Mouse (Mus musculus) CD8-positive naive resting alpha-beta T cell, adult 2 months (primary cell): Measurements from ENCODE around the gene Tssk4.
A peak's percentile ranks its signal among the peaks of the same experiment; 100 is the strongest.

Experiments
- DNase-seq, 2 experiments: peaks; one replicate each; pipeline ENCODE4 v3.0.0; 2022; ENCODE audit warnings: low read depth in 2 of 2, low spot score in 2 of 2

Gene Tssk4

DNA sequence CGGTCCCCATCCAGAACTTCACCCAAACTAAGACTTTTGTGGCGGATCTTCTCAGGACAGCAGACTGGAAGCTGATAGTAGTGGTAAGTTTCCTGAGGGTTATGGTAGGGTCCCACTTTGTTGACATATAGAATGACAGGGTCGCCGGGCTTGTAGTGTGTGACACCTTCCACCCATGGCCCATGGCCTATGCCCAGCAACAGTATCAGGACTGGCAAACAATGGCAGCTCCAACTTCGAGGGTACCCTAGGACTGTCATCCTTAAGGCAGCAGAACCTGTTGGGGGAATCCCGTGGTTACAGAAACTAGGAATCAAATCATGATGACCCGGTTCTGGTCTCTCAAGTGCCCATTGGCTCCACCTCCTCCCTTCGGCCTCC, 7.3 kb upstream of the Tssk4 start:
- DNase-seq: no peak

DNA sequence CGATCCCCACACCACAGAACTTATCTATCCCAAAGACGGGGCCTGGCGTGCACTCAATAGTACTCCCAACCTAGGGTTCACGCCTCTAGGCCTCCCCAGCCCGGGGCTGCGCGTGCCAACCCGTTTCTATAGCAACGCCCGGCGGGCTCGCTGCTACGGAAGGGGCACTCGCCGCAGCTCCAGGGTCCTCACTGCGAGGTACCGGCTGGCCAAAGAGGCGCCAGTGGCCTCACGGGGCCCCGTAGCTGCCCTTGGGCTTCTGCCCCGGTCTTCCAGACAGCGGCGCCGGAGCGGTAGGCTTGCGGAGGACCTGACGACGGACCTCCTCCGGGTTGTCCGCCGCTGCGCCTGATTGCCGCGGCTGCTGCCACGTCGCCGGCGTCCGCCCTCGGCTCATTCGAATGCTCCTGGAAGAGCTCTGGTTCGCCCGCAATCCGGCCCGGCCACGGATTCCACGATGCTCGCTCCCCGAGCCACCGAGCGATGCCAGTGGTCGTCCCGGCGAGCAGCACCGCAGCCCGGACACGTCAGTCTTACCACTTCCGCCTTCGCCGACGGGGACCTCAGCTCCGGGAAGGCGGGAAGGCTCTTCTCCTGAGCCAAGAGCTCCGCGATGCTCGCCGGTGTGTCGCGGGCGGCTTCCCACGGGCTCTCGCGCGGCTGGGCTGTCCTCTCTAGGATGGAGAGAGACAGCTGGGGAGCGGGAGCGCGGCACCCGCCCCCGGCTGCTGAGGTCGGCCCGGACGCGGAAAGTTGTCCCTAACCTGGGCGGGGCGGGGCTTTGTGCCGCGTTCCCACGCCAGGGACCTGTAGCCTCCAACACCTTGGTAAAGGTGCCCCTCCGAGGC, 6.7 kb upstream of the Tssk4 start, which contains the start of gene Tm9sf1:
Gene Tm9sf1 (minus strand): TSS at position 747 of the 848 bp plus-strand sequence.
- peak; percentile 71 to 76 for DNase-seq

DNA sequence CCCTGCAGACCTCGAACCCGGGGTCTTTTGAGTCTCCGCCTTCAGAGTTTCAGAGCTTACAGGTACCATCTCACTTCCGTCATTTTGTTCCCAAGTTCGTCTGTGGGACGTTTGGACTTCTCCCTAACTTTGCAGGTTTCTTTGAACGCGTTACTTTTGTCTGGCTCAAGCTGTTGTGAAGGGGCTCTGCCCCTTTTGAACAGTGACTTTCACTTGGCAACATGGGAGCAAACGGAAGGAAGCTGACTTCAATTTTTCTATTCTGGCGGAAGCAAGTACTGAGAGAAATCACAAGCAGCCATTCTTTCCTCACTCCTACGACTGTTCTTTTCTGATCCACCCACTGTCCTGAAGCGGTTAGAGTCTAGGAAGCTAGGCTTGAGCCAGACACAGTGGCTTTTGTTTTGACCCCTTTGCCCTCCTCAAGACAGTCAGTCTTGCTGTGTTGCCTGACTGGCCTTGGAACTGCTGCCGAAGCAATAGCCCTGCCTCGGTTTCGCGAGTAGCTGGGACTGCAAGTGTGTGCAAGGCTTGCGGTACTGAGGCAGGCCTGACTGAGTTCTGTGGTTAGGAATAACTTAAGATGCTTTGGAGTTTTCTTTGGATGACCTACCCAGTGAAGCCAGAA, 5.6 kb upstream of the Tssk4 start:
- peak; percentile 13 to 35 for DNase-seq

DNA sequence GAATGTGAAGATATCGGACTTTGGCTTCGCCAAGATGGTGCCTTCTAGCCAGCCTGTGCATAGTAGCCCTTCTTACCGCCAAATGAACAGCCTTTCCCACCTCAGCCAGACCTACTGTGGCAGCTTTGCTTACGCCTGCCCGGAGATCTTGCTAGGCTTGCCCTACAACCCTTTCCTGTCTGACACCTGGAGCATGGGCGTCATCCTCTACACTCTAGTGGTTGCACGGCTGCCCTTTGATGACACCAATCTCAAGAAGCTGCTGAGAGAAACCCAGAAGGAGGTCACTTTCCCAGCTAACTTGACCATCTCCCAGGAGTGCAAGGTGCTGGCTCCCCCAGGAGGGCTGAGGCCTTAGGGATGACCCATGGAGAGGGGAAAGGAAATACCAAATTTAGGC, 1.5 kb downstream of the Tssk4 start:
- DNase-seq: no peak

DNA sequence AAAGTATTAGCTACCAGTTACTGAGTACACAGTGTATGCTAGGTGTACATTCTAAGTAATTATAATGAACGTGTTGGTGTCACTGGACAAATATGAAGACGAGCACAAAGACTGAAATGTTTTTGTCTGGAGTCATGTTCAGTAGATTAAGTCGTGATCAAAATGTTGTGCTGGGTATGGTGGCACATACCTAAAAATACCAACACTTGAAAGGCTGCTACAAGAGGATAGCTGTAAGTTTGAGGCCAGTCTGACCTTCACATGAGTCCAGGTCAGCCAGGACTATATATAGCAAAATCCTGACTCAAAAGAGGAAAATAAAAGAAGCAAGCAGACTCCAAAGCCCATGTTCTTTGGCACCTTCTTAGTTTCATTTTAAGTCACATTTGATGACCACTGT, 7.0 kb downstream of the Tssk4 start:
- DNase-seq: no peak

DNA sequence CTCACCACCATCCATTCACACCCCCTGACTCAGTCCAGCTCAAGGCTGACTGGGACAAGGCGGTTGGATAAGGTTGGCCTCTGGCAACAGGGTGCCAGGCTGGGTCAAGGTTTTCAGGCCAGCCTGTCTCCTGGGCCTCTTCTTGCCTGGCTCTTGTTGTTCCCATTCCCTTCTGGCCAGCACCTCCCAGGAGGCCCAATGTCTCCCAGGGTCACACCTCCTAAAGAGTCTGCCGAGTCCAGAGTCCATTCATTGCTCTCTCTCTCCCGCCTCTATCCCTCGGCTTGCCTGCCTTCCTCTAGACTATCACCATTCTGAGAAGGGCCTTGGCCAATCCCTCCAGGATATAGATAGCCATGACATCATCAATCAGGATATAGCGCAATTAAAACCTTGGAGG, 8.0 kb downstream of the Tssk4 start:
- DNase-seq: no peak

DNA sequence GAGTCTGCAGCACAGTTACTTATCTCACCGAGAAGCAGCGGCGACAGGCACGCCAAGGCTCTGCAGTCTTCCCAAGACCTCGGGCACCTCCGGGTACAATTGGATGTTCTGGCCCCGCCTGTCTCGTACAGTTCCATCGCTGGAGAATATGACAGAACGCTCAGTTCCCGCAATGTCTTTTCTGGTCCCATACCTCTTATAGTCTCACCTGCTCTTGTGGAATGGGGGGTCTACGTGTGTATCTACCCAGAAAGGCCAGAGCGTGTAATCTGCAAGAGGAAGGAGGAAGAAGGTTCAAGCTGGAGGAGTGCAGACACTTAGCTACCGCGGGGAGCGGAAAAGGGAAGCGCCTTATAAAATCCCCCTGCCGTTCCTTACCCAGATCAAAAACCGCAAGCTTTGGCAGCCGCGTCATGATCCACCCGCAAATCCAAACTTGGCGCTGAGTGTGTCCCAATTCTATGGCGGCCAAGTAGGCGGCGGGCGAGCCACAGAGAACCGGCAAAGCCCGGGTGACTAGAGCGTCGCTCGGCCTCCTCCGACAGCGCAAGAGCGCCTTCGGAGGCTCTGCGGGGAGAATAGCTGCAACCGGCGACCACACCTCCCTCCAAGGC, 10.1 kb downstream of the Tssk4 start, which contains the start of gene Mdp1:
Gene Mdp1 (minus strand): TSS at position 549 of the 614 bp plus-strand sequence.
- DNase-seq: peak; percentile 66 to 70

DNA sequence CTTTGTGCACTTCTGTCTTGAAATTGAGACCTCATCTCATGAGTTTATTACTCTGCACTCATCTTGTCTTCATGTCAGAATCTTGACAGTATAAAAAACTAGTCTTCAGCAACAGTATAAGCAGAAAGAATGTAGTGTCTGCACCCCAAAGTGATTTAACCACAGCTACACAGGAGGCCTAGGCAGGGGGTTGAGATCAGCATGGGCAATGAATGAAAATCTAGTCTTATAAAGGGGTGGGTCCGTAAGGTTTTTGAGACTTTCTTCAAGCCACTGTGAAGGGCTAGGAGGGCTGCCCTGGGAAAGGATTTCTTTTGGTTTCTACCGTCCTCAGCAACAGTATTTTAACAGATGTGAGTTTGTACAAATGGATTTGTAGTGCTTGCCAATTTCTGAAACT, 10.7 kb downstream of the Tssk4 start:
- DNase-seq: no peak

DNA sequence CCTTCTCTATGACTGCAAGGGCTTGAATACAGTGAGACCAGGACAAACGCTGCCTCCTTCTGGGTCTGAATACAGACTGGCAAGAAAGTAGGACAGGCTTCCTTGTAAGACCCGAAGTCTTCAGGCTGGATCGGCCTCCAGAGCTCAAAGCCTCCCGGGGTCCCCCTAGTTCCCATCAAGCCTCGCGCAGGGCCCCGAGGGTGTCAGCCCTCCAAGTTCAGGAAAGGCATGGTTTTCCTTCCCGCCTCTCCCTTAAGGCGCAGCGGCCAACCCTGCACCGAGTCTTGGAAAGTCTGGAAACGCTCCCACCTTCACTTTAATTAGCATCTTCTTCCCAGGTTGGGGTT, 21.5 kb downstream of the Tssk4 start:
- DNase-seq: no peak

DNA sequence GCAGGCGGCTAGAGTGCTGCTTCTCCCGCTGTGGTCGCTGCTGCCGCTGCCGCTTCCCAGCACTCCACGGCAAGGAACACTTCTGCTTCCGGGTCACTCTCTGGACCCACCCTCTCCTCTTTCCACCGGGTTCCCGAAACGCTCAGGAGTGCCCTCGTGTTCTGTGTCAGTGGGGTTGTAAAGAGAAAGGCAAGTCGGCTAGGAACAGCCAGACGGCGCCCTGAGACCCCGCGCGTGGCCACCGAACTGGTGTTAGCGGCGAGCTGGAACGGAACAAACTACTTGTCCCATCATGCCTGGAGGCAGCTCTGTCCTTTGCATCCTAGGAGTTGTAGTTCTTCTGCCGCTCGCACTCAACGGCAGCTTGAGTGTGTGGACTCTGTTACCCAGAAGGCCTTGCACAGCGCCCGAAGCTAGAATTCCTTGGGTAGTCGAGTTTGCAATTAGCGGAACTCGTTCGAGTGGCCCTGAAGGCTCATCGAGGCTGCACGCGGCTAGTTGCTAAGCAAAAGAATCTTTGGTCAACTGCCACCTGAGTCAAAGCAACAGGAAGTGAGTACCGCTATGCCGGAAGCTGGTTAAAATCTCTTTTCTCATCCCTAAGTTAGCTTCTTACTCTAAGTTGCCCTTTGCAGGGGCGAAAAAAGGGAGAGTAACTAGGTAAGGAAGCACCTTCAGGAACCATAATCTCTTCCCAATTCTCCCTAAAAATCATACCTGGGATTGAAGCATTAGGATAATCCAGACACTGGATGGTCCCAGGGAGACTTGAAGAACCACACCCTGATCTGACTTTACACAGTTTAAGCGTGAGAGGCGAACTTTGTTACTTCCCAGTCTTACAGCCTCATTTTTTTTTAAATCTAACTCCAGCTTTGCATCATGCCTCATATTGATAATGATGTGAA, 22.1 kb downstream of the Tssk4 start, which contains the start of the genes Gmpr2 and Nedd8:
Gene Gmpr2 (plus strand): TSS at position 109 of the 908 bp plus-strand sequence.
Gene Nedd8 (minus strand): TSS at position 292 of the 908 bp plus-strand sequence.
- peak; percentile 83 to 85 for DNase-seq

DNA sequence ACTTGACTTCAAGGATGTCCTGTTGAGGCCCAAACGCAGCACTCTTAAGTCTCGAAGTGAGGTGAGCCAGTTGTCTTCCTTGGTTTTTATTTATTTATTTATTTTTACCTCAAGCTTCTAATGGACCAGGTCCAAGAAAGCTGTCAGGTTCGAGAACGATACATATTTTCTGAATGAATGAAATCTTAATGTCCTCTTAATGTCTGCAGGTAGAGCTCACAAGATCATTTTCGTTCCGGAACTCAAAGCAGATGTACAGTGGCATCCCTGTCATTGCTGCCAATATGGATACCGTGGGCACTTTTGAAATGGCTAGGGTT, 22.7 kb downstream of the Tssk4 start:
- no peak for DNase-seq

DNA sequence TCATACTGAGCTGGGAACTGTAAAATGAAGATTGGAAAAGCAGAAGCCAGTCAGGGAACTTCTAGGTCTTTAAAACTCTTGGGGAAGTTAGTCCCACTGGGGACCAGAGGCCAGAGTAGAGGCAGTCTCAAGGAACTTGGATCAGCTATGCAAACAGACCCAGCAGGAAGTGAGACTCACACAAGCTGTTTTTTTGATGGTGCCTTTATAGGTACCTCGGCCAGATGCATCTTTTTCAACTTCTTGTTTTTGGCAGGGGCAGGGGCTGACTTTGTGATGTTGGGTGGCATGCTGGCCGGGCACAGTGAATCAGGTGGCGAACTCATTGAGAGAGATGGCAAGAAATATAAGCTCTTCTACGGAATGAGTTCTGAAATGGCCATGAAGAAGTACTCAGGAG, 27.6 kb downstream of the Tssk4 start:
- DNase-seq: no peak

DNA sequence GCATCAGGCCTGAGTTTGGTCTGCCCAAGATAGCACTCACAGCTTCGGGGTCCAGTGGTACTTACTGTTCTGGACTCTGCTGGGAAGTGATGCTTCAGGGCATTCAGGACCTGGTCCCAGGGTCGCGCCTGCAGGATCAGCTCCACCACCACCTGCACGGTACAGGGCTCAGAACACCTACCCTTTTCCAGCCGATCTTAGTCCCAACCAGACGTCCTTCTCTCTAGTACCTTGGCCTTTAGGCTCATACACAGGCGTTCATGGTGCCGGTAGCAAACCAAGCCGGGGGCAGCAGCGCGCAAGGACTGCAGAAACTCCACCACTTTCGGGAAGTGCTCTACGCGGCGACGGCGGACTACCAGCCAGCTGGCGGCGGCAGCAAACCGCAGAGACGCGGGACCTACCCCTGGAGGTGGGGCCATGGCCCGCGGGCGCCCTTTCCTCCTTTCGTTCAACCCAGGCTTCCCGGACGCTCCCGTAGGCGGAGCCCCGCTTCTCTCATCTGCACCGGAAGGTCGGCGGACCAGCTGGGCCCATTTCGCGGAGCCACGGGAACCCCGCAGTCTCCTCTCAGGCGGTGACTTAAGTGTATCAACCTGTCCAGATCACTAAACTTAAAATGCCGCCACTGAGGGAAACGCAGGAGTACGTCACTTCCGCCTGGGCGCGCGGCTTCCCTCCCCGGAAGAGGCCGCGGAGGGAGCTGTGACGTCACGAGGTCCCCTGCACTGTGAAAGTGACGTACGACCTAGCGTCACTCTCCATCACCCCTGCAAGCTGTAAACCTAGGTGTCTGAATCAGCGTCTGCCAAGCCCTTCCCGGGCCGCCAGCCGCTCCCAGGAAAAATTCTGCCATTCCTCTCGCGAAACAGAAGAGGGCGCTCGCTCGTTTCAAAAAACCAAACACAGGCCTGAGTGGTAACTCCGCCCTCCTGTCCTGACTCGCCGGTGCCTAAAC, 31.5 kb downstream of the Tssk4 start, which contains the start of gene Tinf2:
Gene Tinf2 (minus strand): TSS at position 661 of the 958 bp plus-strand sequence.
- DNase-seq: peak; percentile 93 to 94

DNA sequence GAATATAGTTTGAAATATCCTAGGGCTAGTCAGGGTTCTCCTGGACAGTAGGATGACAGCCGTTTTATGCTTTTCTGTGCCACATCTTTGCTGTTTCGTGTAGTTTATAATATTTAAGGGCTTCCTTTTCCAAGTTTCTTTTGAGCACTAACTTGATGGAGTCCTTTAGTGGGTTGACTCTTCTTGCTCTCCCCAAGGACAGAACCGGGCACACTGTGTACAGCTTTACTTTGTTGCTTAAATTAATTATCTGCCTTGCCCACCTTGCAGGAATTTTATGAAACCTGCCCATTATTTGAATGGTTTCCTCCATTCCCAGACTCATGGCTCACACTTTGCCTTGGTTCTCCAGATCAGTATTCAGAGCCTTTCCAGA, 32.1 kb downstream of the Tssk4 start:
- DNase-seq: no peak

DNA sequence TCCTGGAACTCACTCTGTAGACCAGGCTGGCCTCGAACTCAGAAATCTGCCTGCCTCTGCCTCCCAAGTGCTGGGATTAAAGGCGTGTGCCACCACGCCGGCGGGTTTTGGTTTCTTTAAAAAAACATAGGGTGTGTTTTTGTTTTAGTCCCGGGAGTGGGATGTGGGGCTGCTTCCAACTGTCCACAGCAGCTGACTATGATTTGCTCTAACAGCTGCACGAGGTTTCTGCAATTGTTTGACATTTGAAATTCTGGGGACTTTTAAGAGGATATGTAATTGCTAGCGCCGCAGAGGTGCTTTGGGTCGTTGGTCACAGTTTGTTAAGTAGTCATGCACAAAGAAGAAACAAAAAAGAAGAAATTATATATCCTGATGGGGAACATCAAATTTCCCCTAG, 39.4 kb downstream of the Tssk4 start:
- no peak for DNase-seq

DNA sequence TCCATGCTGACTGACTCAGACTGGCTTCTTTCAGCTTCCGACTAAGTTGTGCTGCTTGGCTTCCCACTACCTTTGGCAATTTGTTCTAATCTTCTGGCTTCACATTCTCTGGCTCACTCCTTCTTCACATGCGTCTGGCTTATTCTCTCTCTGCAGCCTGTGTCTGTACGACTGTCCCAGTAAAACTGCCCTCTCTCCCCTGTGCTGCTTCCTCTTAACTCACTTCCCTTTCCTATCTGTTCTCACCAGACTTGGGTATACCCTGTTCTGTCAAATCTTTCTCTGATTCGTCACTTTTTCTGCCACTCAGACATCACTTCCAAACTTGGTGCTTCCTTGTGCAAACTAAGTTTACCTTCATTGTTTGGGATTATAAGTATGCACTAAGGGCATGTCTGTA, 47.2 kb downstream of the Tssk4 start:
- no peak for DNase-seq

DNA sequence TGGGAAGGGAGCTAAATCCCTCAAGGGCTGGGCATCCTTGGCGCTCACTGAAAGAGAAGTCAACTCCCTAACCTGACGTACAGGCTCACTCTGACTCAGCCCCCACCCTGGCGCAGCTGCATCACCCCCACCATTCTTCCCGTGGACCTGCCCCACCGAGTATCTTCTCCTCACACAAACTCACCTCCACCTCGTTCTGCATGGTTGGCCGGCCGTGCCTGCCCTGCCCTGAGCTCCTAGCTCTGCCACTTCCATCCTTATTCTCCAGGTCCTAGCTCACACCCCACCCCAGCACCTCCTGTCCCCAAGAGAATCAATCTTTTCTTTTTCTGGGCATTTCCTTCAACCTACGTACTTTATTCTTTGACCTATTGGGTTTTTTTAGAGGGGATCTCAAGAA, 51.1 kb downstream of the Tssk4 start:
- DNase-seq: no peak
